In the genomic region with DNA sequence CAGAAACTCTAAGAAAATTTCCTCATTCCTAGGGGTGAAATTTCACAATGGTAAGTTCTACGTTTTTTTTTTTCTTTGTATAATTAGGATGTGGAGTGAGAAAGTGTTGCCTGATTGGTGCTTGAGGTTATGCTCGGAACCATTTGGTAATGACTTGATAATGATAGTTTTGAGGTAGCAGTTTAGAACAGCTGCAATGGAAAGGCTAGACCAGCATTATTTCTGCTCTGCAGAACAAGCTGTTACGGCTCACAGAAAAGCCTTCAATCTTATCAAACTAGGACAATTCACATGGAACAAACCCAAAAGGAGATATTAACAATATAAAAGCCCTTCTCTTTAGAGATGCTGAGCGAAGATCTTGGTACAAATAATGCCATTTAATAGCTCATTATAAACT, we compare ENCODE assay signal across 27 mouse cellular contexts.
DNase-seq lines count a peak whose midpoint lies in the region; ATAC-seq and TF ChIP-seq lines count a peak whose summit lies in the region.
"Had no signal": no experiment of that assay in that cellular context is flagged by ENCODE, and none has a peak within 500 bp of the region (broad histone marks: within the 10 kb centered on the region; RNA-seq: fewer than 3 reads in every experiment).

No protein-coding gene starts in this region.

- no peak overlapping the region for H3K4me2 ChIP-seq in forebrain, embryonic 16.5 days (ENCODE audit: low read length)
- no peak overlapping the region for H3K4me2 ChIP-seq in hindbrain, postnatal 0 days (ENCODE audit: low read depth, low read length)
- H3K4me2 ChIP-seq: embryonic facial prominence, embryonic 13.5 days; heart, embryonic 11.5 days; hindbrain, embryonic 15.5 days; intestine, embryonic 15.5 days had no signal

- H3K27me3 ChIP-seq in forebrain, embryonic 16.5 days (replicated peaks; ENCODE audit: control insufficient read depth, insufficient read depth, low read length), result no peaks in the 10 kb centered on the region
- no peaks in the 10 kb centered on the region for H3K27me3 ChIP-seq in forebrain, embryonic 10.5 days (ENCODE audit: poor library complexity, severe bottlenecking)
- H3K27me3 ChIP-seq in hindbrain, postnatal 0 days (ENCODE audit: insufficient read depth, low read length), result no peaks in the 10 kb centered on the region
- H3K27me3 ChIP-seq in hindbrain, embryonic 10.5 days (ENCODE audit: insufficient read depth, poor library complexity, severe bottlenecking), result no peaks in the 10 kb centered on the region
- H3K27me3 ChIP-seq in MEL (ENCODE audit: control insufficient read depth in 1 of 2, insufficient read depth in 2 of 2, low read length in 2 of 2), result no peaks in the 10 kb centered on the region
- H3K27me3 ChIP-seq: embryonic facial prominence, embryonic 13.5 days; hindbrain, embryonic 15.5 days; intestine, embryonic 15.5 days had no signal

- H3K27ac ChIP-seq in forebrain, embryonic 16.5 days (ENCODE audit: low read length), result no peak overlapping the region
- no peak overlapping the region for H3K27ac ChIP-seq in forebrain, embryonic 10.5 days
- no peak overlapping the region for H3K27ac ChIP-seq in hindbrain, postnatal 0 days
- no peak overlapping the region for H3K27ac ChIP-seq in hindbrain, embryonic 10.5 days
- H3K27ac ChIP-seq in MEL (ENCODE audit: control insufficient read depth, low read depth, low read length), result no peak overlapping the region
- H3K27ac ChIP-seq: embryonic facial prominence, embryonic 10.5 days; embryonic facial prominence, embryonic 13.5 days; gastrocnemius, adult 2 months; hindbrain, embryonic 15.5 days; intestine, embryonic 15.5 days had no signal

- 42% methylated on average over 4 of the region's 4 CpGs for WGBS in forebrain, embryonic 16.5 days
- WGBS in forebrain, embryonic 10.5 days, result 77% methylated on average over 4 of the region's 4 CpGs
- 60% methylated on average over 4 of the region's 4 CpGs for WGBS in hindbrain, postnatal 0 days
- 82% methylated on average over 4 of the region's 4 CpGs for WGBS in hindbrain, embryonic 10.5 days

- no peak for DNase-seq in forebrain, embryonic 10.5 days (ENCODE audit: extremely low spot score, low spot score)
- DNase-seq in hindbrain, postnatal 0 days (ENCODE audit: low spot score), result peak; percentile 15
- no peak for DNase-seq in hindbrain, embryonic 10.5 days (ENCODE audit: low spot score)
- peak; percentile 67 for DNase-seq in MEL (ENCODE audit: low read depth, low spot score)
- peak; percentile 22 for DNase-seq in brain, adult 2 months (ENCODE audit: low read depth, low spot score)
- no peak for DNase-seq in neural tube, embryonic 10.5 days (ENCODE audit: extremely low spot score, low spot score)
- DNase-seq: adrenal gland, postnatal 10 days; adrenal gland, postnatal 36 days; cerebellum, adult 11-12 months; cerebellum, adult 8-10 months; cerebellum, postnatal 10 days; cerebellum, postnatal 36 days; embryo, embryonic 11 days; gastrocnemius, adult 2 months; gastrocnemius, postnatal 14 days; heart, adult 11 months; kidney, adult 11 months; kidney, adult 8-10 months had no signal

- no peak overlapping the region for H3K9ac ChIP-seq in forebrain, embryonic 16.5 days (replicated peaks; ENCODE audit: low read depth, low read length)
- H3K9ac ChIP-seq in hindbrain, postnatal 0 days (replicated peaks; ENCODE audit: low read length), result no peak overlapping the region
- H3K9ac ChIP-seq in MEL (ENCODE audit: control insufficient read depth, low read depth, low read length, poor library complexity, severe bottlenecking), result no peak overlapping the region
- H3K9ac ChIP-seq: embryonic facial prominence, embryonic 13.5 days; hindbrain, embryonic 15.5 days; intestine, embryonic 15.5 days had no signal

- peak; percentile 56 to 67 for TF ChIP-seq EP300 in MEL (IDR thresholded peaks at IDR 0.05; ENCODE audit: low read depth in 1 of 2, low read length in 2 of 2)

- H3K9me3 ChIP-seq in forebrain, embryonic 16.5 days (ENCODE audit: control insufficient read depth, low read length), result no peaks in the 10 kb centered on the region
- no peaks in the 10 kb centered on the region for H3K9me3 ChIP-seq in forebrain, embryonic 10.5 days
- H3K9me3 ChIP-seq in hindbrain, postnatal 0 days (ENCODE audit: low read length), result no peaks in the 10 kb centered on the region
- no peaks in the 10 kb centered on the region for H3K9me3 ChIP-seq in hindbrain, embryonic 10.5 days
- no peaks in the 10 kb centered on the region for H3K9me3 ChIP-seq in MEL (replicated peaks; ENCODE audit: insufficient read depth, low read length)
- H3K9me3 ChIP-seq: embryonic facial prominence, embryonic 10.5 days; embryonic facial prominence, embryonic 13.5 days; hindbrain, embryonic 15.5 days; intestine, embryonic 15.5 days had no signal

- TF ChIP-seq RAD21 in MEL (IDR thresholded peaks at IDR 0.05; ENCODE audit: low read depth, low read length), result no peak; the same call in 1 of the 2 replicates

- TF ChIP-seq CTCF in hindbrain, postnatal 0 days (IDR thresholded peaks at IDR 0.05; ENCODE audit: low read depth), result no peak
- TF ChIP-seq CTCF in MEL (IDR thresholded peaks at IDR 0.05 in 2 of 3, conservative IDR thresholded peaks at IDR 0.05 in 1 of 3; ENCODE audit: control insufficient read depth in 1 of 3, insufficient read depth in 1 of 3, low read depth in 2 of 3, low read length in 3 of 3, poor library complexity in 1 of 3, severe bottlenecking in 1 of 3), result no peak

- no peaks in the 10 kb centered on the region for H3K79me2 ChIP-seq in MEL (ENCODE audit: control insufficient read depth, insufficient read depth, low read length, poor library complexity)

- peak; percentile 54; the same call in 1 of the 2 replicates for ATAC-seq in forebrain, embryonic 16.5 days
- no peak for ATAC-seq in hindbrain, postnatal 0 days
- ATAC-seq: activated CD4-positive, CD25-positive, alpha-beta regulatory T cell, adult 4 months; CD4-positive, CD25-positive, alpha-beta regulatory T cell, adult 4 months; intestine, embryonic 15.5 days had no signal

- no peaks in the 10 kb centered on the region for H3K36me3 ChIP-seq in forebrain, embryonic 16.5 days (ENCODE audit: control insufficient read depth, insufficient read depth)
- no peaks in the 10 kb centered on the region for H3K36me3 ChIP-seq in forebrain, embryonic 10.5 days (replicated peaks)
- no peaks in the 10 kb centered on the region for H3K36me3 ChIP-seq in hindbrain, postnatal 0 days (ENCODE audit: insufficient read depth, low read length)
- no peaks in the 10 kb centered on the region for H3K36me3 ChIP-seq in hindbrain, embryonic 10.5 days
- H3K36me3 ChIP-seq in MEL (ENCODE audit: control insufficient read depth in 1 of 2, insufficient read depth in 2 of 2, low read length in 2 of 2), result peaks cover 0 to 7% of the 10 kb centered on the region in 2 experiments; a peak in 2 of 4 replicates
- H3K36me3 ChIP-seq: embryonic facial prominence, embryonic 10.5 days; embryonic facial prominence, embryonic 13.5 days; hindbrain, embryonic 15.5 days; intestine, embryonic 15.5 days had no signal

- H3K4me3 ChIP-seq in forebrain, embryonic 16.5 days (replicated peaks; ENCODE audit: low read length), result no peak overlapping the region
- H3K4me3 ChIP-seq in forebrain, embryonic 10.5 days, result no peak overlapping the region
- H3K4me3 ChIP-seq in hindbrain, postnatal 0 days (ENCODE audit: low read length), result no peak overlapping the region
- no peak overlapping the region for H3K4me3 ChIP-seq in hindbrain, embryonic 10.5 days
- no peak overlapping the region; a peak in 1 of 4 replicates for H3K4me3 ChIP-seq in MEL (ENCODE audit: control insufficient read depth in 1 of 2, insufficient read depth in 1 of 2, low read depth in 2 of 2, low read length in 2 of 2)
- H3K4me3 ChIP-seq: embryonic facial prominence, embryonic 10.5 days; embryonic facial prominence, embryonic 13.5 days; erythroblast, embryonic 14.5 days; gastrocnemius, adult 2 months; hindbrain, embryonic 15.5 days; intestine, embryonic 15.5 days had no signal

- H3K4me1 ChIP-seq in forebrain, embryonic 16.5 days (replicated peaks; ENCODE audit: control insufficient read depth, insufficient read depth, low read length), result no peaks in the 10 kb centered on the region
- H3K4me1 ChIP-seq in forebrain, embryonic 10.5 days, result no peaks in the 10 kb centered on the region
- H3K4me1 ChIP-seq in hindbrain, postnatal 0 days (ENCODE audit: insufficient read depth, low read length), result no peaks in the 10 kb centered on the region
- H3K4me1 ChIP-seq in hindbrain, embryonic 10.5 days (replicated peaks), result no peaks in the 10 kb centered on the region
- H3K4me1 ChIP-seq in MEL (ENCODE audit: control insufficient read depth in 1 of 2, insufficient read depth in 2 of 2, low read length in 2 of 2), result peaks cover 3 to 12% of the 10 kb centered on the region in 2 experiments; a peak in 3 of 4 replicates
- H3K4me1 ChIP-seq: embryonic facial prominence, embryonic 10.5 days; embryonic facial prominence, embryonic 13.5 days; hindbrain, embryonic 15.5 days; intestine, embryonic 15.5 days had no signal

- no peak for TF ChIP-seq POLR2A in MEL (IDR thresholded peaks at IDR 0.05; ENCODE audit: control insufficient read depth in 1 of 2, insufficient read depth in 1 of 2, low read depth in 1 of 2, low read length in 2 of 2, poor library complexity in 1 of 2)

TF ChIP-seq in MEL, 35 proteins besides CTCF, POLR2A, EP300 and RAD21 (continues in another document):
- TF ChIP-seq ZNF384 (IDR thresholded peaks at IDR 0.05; ENCODE audit: low read depth, low read length) (peak; percentile 72), ZC3H11A (IDR thresholded peaks at IDR 0.05; ENCODE audit: low read depth, low read length) (no peak; the same call in 1 of the 2 replicates), USF2 (IDR thresholded peaks at IDR 0.05; ENCODE audit: borderline replicate concordance in 1 of 2, insufficient read depth in 1 of 2, low read depth in 1 of 2, low read length in 2 of 2) (no peak), ZMIZ1 (IDR thresholded peaks at IDR 0.05; ENCODE audit: low read depth, low read length) (no peak), MYB (IDR thresholded peaks at IDR 0.05; ENCODE audit: low read depth, low read length) (no peak), HCFC1 (IDR thresholded peaks at IDR 0.05; ENCODE audit: low read depth, low read length) (no peak), GATA1 (IDR thresholded peaks at IDR 0.05; ENCODE audit: low read depth, low read length) (peak; percentile 62), ETS1 (IDR thresholded peaks at IDR 0.05; ENCODE audit: low read depth, low read length) (peak; percentile 77), CHD2 (IDR thresholded peaks at IDR 0.05; ENCODE audit: low read length) (no peak), MYC (IDR thresholded peaks at IDR 0.05; ENCODE audit: low read depth, low read length) (no peak), POLR2AphosphoS2 (IDR thresholded peaks at IDR 0.05; ENCODE audit: low read length) (no peak), JUND (IDR thresholded peaks at IDR 0.05; ENCODE audit: low read depth, low read length) (no peak), POLR2AphosphoS5 (IDR thresholded peaks at IDR 0.05; ENCODE audit: borderline replicate concordance, low read depth, low read length) (no peak), TBP (IDR thresholded peaks at IDR 0.05; ENCODE audit: low read depth, low read length) (no peak), RCOR1 (IDR thresholded peaks at IDR 0.05; ENCODE audit: low read depth, low read length) (no peak), ZKSCAN1 (IDR thresholded peaks at IDR 0.05; ENCODE audit: low read depth, low read length) (no peak)

Comparison
In these comparisons a context has a peak if more than half of its experiments do, and no peak if none do; other contexts are left out.
1. DNase-seq: peak in hindbrain, postnatal 0 days (single experiment), MEL (single experiment) and brain, adult 2 months (single experiment); none in forebrain, embryonic 10.5 days (single experiment), hindbrain, embryonic 10.5 days (single experiment) and neural tube, embryonic 10.5 days (single experiment).